Mouse (Mus musculus): ENCODE data around the gene Stard9.

GRCm38 (mm10) chr2:120631521-120631920, 2.6 kb downstream of the Stard9 start:
- TF ChIP-seq EP300 (IDR thresholded peaks at IDR 0.05; ENCODE audit: low read depth): peak; percentile 77
- no peak for TF ChIP-seq CTCF (IDR thresholded peaks at IDR 0.05; ENCODE audit: low read depth)
